Mouse (Mus musculus) heart, postnatal 4 days (tissue): ENCODE measurements around the gene Sept10. TPM values are rescaled to one million over a fixed set of nuclear protein-coding genes. Genes with fewer than 3 reads are reported as not detected.
"Not testable (repeated sequence)": the region's sequence is repeated elsewhere in the genome, so short reads cannot be mapped to it uniquely, and the experiment has no call there.

Source experiments
- DNase-seq: peaks from one replicate; pipeline ENCODE4 v3.0.0; 2021
- total RNA-seq, 2 experiments: library from RNA; stranded (reverse); gene quantifications; 2 replicates each; pipeline ENCODE4 v1.2.3; 2021

Gene Sept10
- total RNA-seq, 2 experiments from 2014 or later = 45.0 to 52.0 TPM

DNA sequence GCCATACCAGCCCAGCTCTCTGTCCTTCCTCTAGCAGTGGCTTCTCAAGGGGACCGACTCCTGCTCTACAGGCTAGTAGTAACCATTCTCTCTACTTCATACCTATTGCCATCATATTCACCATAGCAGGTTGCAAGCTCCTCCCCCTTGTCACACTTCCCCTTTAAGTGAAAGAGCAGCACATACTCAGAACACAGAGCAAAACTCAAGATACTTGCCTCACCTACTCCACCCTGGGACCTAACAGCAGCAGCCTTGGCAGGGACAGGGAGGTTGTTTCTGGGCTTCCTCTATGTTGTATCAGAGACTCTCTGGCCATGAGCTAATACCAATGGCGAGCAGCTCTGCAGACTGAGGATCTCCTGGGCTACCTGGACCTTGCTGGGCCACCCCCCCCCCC is 96.2 kb downstream of the Sept10 start:
- no peak for DNase-seq

- DNase-seq = no peak
These were observed 101.8 kb downstream of the Sept10 start for GRCm38 (mm10) chr10:59119811-59120210.

- DNase-seq = no peak
These were observed 102.6 kb downstream of the Sept10 start for GRCm38 (mm10) chr10:59119001-59119400.

GRCm38 (mm10) chr10:59117555-59117954 is 104.1 kb downstream of the Sept10 start:
- DNase-seq = no peak

GRCm38 (mm10) chr10:59116331-59116730 is 105.3 kb downstream of the Sept10 start:
- no peak for DNase-seq

DNA sequence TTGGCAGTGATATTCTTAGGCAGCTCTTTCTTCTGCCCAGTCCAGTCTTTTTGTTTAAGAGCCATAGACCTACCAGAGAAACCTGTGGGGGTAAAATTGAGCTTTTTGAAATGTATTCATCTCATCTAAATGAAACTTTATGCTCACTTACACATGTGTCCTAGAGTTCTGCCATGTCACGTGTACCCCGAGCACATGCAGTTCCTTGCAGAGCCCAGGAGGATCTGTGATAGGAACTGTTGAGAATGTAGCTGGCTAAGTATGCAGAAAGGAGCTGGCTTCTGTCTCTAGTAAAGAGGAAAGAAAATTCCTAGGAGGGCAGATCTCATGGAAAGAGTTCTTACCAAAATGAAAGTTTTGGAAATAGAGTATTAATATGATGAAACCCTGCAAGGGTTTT is 106.0 kb downstream of the Sept10 start:
- no peak for DNase-seq

DNA sequence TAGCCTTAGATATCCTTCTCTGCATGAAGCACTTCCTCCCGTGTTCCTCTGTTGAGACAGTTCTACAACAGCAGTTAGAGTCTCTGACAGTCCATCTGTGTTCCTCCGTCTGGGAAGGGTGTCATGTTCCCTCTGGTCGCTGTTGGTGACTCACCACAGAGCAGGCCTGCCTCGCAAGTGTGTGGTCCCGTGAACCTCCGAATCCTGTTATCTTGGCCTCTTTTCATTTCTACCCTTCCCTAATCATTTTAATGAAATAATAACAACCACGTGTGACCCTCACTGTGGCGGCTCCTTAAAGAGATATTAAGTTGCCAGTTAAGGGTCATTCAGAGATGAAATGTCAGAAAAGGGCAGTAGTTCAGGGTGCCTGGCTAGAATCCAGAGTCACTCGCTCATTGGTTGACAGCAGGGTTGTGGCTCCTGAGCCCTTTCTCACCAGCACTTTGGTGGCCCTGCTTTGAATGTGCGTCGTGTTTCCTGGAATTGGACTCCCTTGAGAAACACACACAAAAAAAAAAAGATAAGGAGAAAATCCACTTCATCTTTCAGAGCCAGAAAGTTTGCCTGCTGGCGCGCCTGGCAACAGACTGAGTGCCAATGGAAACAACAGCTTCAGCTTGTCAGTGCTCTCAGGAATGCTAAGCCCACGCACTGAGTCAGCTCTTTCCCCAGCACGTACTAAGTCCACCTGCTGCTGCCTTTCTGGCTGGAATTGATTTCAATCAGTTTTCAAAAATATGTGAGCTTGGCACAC is 106.9 kb downstream of the Sept10 start:
- peak; percentile 50 for DNase-seq

DNA sequence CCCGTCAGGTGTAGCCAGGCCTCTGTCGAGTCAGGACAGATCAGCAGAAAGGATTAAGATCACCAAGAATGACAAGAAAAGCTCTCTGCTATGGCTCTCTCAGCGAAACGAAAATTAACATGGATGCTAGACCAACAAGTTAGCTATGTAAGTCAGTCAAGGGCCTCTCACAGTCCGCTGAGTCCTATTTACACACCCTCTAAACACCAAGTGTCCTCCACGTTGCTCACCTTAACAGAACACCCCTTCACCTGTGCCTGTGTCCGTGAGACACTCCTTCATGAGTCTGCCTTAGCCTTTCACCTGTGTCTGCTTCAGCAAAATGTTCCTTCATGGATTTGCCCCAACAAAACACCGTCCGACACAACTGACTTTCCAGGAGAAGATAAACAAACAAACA is 108.3 kb downstream of the Sept10 start:
- DNase-seq = no peak

- no peak for DNase-seq
These were observed 108.9 kb downstream of the Sept10 start for GRCm38 (mm10) chr10:59112755-59113154.

DNA sequence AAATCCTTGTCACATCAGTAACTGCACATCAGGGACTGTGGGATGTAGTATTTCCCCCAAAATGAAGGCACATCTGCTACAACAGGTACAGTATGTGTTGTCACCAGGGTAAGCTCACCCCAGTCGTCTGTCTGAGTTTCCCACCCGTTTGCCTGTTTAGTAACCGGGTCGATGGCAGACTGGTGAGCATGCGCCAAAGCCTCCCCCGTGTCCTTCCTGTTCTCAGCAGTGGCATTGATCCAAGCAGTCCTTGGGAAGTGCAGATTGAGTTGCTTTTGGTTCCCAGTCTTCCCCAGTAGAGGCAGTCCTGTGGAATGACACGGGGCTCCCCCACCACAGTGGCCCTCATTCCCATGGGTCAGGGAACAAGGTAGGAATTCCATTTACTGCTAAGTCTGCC is 111.3 kb downstream of the Sept10 start:
- DNase-seq = no peak

DNA sequence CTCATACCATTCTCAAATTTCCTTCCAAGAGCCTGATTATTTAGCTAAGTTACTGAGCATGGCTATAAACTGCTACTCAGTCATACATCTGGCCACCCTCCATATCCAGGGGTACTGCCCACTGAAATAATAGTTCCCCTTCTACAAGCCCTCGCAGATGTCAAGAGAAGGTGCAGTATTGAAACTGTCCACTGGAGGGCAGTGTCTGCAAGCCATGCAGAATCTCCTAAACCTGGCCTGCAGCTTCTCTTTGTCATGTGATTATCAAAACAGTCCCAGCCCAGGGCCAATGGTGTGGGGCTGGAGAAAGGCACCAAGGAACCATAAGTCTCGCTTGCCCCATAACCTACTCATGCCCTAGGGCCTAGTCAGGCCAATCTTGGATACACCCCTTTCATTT is 112.6 kb downstream of the Sept10 start:
- peak; percentile 89 for DNase-seq

DNA sequence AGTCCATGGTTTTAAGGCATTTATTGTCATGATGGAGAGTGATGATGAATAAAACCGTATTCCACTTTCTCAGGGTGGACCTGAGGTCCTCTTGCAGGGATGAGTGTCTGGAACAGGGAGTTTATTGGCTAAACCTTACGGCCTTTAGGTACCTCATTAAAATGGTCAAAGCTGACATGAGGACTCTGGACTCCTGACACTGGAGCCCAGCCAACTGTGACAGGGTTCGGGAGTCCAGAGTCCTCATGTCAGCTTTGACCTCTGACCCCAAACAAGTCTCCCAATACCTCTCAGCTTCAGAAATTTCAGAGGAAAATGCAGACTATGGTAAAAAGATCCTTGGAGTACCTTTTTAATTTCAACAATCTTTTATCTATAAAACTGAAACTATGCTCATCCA is 115.0 kb downstream of the Sept10 start:
- no peak for DNase-seq

- DNase-seq = no peak
These were observed 115.8 kb downstream of the Sept10 start for GRCm38 (mm10) chr10:59105885-59106284.

DNA sequence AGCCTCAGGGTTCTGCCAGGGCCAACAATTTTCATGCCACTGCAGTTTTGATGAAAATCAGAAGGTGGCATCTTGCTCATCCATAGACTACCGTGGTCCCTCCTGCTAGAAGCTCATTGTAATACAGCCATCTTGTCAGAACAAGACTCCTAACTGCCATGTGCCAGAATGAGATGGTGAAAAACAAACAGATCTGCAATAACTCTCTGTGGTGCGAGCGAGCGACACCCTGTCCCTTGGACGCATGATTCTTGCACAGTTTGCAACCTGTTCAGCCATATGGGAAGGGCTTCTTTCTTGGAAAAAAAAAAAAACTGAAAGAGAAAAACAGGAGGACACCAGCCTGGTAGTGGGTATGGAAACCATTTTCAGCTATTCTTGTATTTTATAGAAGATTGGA is 117.0 kb downstream of the Sept10 start:
- no peak for DNase-seq

- DNase-seq = not testable (repeated sequence)
These were observed 118.6 kb downstream of the Sept10 start for GRCm38 (mm10) chr10:59103076-59103475.

GRCm38 (mm10) chr10:59091988-59092387 is 129.7 kb downstream of the Sept10 start:
- DNase-seq = no peak

Other genes starting within 250 kb of the Sept10 start
- gene Sowahc, start 106 bp upstream of the Sept10 start, total RNA-seq = 1 to 10 TPM; 1.9 to 2.0 TPM
- 10 to 100 TPM; 21.2 to 25.3 TPM for gene P4ha1, start 101.4 kb upstream of the Sept10 start, total RNA-seq
- gene Gm10273, start 173.8 kb upstream of the Sept10 start, total RNA-seq = 100 to 1,000 TPM; 134 to 144 TPM
- gene Pla2g12b, start 181.8 kb upstream of the Sept10 start, total RNA-seq = under 1 TPM; 0.25 to 0.41 TPM
- gene Oit3, start 219.9 kb upstream of the Sept10 start, total RNA-seq = under 1 TPM; 0.79 to 0.99 TPM